Mouse (Mus musculus): Measurements from ENCODE around the gene Syce3. TPM values are rescaled to one million over a fixed set of nuclear protein-coding genes. Genes with fewer than 3 reads are reported as not detected.
A peak's percentile ranks its signal among the peaks of the same experiment; 100 is the strongest.
"Not testable (repeated sequence)": the region's sequence is repeated elsewhere in the genome, so short reads cannot be mapped to it uniquely, and the experiment has no call there.

The Syce3 gene
- polyA plus RNA-seq, 1 experiment from 2014 or later = not detected

DNA sequence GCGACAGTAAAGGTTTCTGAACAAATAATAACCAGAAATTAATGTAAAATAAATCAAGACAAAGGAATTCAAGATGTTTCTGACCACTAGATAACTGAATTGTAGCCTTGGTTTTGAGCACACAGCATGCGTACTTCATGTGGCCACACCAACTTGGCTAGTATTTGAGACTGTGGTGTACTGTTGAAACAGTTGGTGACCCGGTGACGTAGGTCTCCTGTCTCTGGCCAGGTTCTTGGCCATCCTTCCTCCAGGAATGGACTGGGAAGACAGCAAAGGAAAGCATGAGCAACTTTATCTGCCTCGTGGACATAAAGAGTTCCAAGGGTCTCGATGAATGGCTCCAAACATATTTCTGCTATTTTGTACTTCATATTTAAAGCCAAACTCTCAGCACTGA lies 21.5 kb upstream of the Syce3 start:
- Histone ChIP-seq H3K4me2 (no peak overlapping the region), H3K9me3 (replicated peaks) (no peaks in the 10 kb centered on the region), H3K27ac (replicated peaks) (no peak overlapping the region), H3K4me3 (replicated peaks) (no peak overlapping the region), H3K9ac (no peak overlapping the region), H3K36me3 (replicated peaks) (peaks cover 15% of the 10 kb centered on the region), H3K4me1 (replicated peaks) (peaks cover 32% of the 10 kb centered on the region), H3K27me3 (no peaks in the 10 kb centered on the region)
- ATAC-seq (ENCODE audit: insufficient read depth) = no peak
- 76% methylated on average over 6 of the region's 6 CpGs for WGBS (ENCODE audit: insufficient replicate concordance)

DNA sequence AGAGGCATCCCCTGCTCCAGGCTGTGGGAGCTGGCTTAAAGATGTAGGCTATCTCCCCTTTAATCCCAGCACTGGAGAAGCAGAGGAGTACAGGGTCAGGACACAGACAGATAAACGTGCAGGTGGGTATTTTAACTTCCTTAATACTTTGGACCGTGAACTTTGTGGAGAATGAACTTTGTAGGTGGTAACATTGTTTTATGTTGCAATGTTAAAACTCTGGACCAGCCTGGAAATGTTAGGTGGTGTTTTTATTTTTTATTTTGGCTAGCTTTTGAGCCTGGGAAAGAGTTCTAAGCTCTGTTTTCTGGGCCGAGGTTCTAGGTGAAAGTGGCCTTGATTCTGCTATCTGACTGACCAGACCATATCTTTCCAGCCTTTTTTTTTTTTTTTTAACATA lies 21.0 kb upstream of the Syce3 start:
- H3K27me3 ChIP-seq = no peaks in the 10 kb centered on the region
- peaks cover 20% of the 10 kb centered on the region for H3K36me3 ChIP-seq (replicated peaks)
- H3K4me2 ChIP-seq = 0 out of 2 replicates have a peak overlapping the region, but pooled peaks have one; percentile 90
- 67% methylated on average over 3 of the region's 3 CpGs for WGBS (ENCODE audit: insufficient replicate concordance)
- peak overlapping the region; percentile 85; the same call in 1 of the 2 replicates for H3K4me3 ChIP-seq (replicated peaks)
- H3K4me1 ChIP-seq (replicated peaks) = peaks cover 32% of the 10 kb centered on the region
- no peak overlapping the region for H3K27ac ChIP-seq (replicated peaks)
- ATAC-seq (ENCODE audit: insufficient read depth) = no peak
- H3K9me3 ChIP-seq (replicated peaks) = no peaks in the 10 kb centered on the region
- H3K9ac ChIP-seq = 0 out of 2 replicates have a peak overlapping the region, but pooled peaks have one; percentile 9

- H3K27ac ChIP-seq (replicated peaks); ATAC-seq (ENCODE audit: insufficient read depth); H3K27me3 ChIP-seq; H3K9me3 ChIP-seq (replicated peaks): not testable (repeated sequence)
- Histone ChIP-seq H3K36me3 (replicated peaks) (peaks cover 25% of the 10 kb centered on the region), H3K9ac (0 out of 2 replicates have a peak overlapping the region, but pooled peaks have one; percentile 9), H3K4me2 (peak overlapping the region; percentile 90), H3K4me3 (replicated peaks) (peak overlapping the region; percentile 85), H3K4me1 (replicated peaks) (peaks cover 33% of the 10 kb centered on the region)
- 52% methylated on average over 9 of the region's 9 CpGs for WGBS (ENCODE audit: insufficient replicate concordance)
Measured at GRCm38 (mm10) chr15:89430771-89431170, 20.5 kb upstream of the Syce3 start.

- H3K9ac ChIP-seq = peak overlapping the region; percentile 84
- WGBS (ENCODE audit: insufficient replicate concordance) = 33% methylated on average over 6 of the region's 6 CpGs
Measured at GRCm38 (mm10) chr15:89430341-89430740, 20.0 kb upstream of the Syce3 start.

GRCm38 (mm10) chr15:89429352-89430221 lies 19.3 kb upstream of the Syce3 start, which contains the start of the genes C730034F03Rik, Gm44502 and Chkb:
C730034F03Rik (plus strand) TSS chr15:89429589.
Gm44502 (minus strand) TSS chr15:89429696.
Chkb (minus strand) TSS chr15:89429908.
- Histone ChIP-seq H3K4me2 (peak within 1 kb of the TSS; percentile 90), H3K36me3 (replicated peaks) (peaks cover 27% of the 10 kb centered on the region), H3K27ac (replicated peaks) (peak within 1 kb of the TSS; percentile 100), H3K9ac (peak within 1 kb of the TSS; percentile 84), H3K9me3 (replicated peaks) (no peaks in the 10 kb centered on the region), H3K4me3 (replicated peaks) (peak within 1 kb of the TSS; percentile 85), H3K27me3 (no peaks in the 10 kb centered on the region), H3K4me1 (replicated peaks) (peaks cover 40% of the 10 kb centered on the region)
- peak; percentile 94 for ATAC-seq (ENCODE audit: insufficient read depth)
- WGBS (ENCODE audit: insufficient replicate concordance) = under 1% methylated on average over 70 of the region's 70 CpGs

More at GRCm38 (mm10) chr15:89430341-89430740, 20.0 kb upstream of the Syce3 start:
- ATAC-seq (ENCODE audit: insufficient read depth) = no peak
- H3K4me1 ChIP-seq (replicated peaks) = peaks cover 37% of the 10 kb centered on the region
- H3K4me2 ChIP-seq = peak overlapping the region; percentile 90
- peaks cover 27% of the 10 kb centered on the region for H3K36me3 ChIP-seq (replicated peaks)
- no peaks in the 10 kb centered on the region for H3K9me3 ChIP-seq (replicated peaks)
- H3K27me3 ChIP-seq = no peaks in the 10 kb centered on the region
- H3K4me3 ChIP-seq (replicated peaks) = peak overlapping the region; percentile 85
- H3K27ac ChIP-seq (replicated peaks) = peak overlapping the region; percentile 100

GRCm38 (mm10) chr15:89428821-89429351 lies 18.6 kb upstream of the Syce3 start:
- Histone ChIP-seq H3K4me1 (replicated peaks) (peaks cover 36% of the 10 kb centered on the region), H3K4me2 (peak overlapping the region; percentile 90), H3K36me3 (replicated peaks) (peaks cover 27% of the 10 kb centered on the region), H3K4me3 (replicated peaks) (peak overlapping the region; percentile 85), H3K9ac (peak overlapping the region; percentile 84), H3K9me3 (replicated peaks) (no peaks in the 10 kb centered on the region), H3K27me3 (no peaks in the 10 kb centered on the region), H3K27ac (replicated peaks) (peak overlapping the region; percentile 100)
- 8% methylated on average over 22 of the region's 22 CpGs for WGBS (ENCODE audit: insufficient replicate concordance)
- peak; percentile 1; the same call in 1 of the 2 replicates for ATAC-seq (ENCODE audit: insufficient read depth)

GRCm38 (mm10) chr15:89428136-89428790 lies 18.0 kb upstream of the Syce3 start:
- H3K27me3 ChIP-seq = no peaks in the 10 kb centered on the region
- no peaks in the 10 kb centered on the region for H3K9me3 ChIP-seq (replicated peaks)
- H3K27ac ChIP-seq (replicated peaks) = no peak overlapping the region; the same call in 1 of the 2 replicates
- ATAC-seq (ENCODE audit: insufficient read depth) = no peak
- peak overlapping the region; percentile 84 for H3K9ac ChIP-seq
- peak overlapping the region; percentile 90 for H3K4me2 ChIP-seq
- WGBS (ENCODE audit: insufficient replicate concordance) = 84% methylated on average over 19 of the region's 19 CpGs
- H3K4me3 ChIP-seq (replicated peaks) = peak overlapping the region; percentile 85
- H3K4me1 ChIP-seq (replicated peaks) = peaks cover 36% of the 10 kb centered on the region
- peaks cover 27% of the 10 kb centered on the region for H3K36me3 ChIP-seq (replicated peaks)

DNA sequence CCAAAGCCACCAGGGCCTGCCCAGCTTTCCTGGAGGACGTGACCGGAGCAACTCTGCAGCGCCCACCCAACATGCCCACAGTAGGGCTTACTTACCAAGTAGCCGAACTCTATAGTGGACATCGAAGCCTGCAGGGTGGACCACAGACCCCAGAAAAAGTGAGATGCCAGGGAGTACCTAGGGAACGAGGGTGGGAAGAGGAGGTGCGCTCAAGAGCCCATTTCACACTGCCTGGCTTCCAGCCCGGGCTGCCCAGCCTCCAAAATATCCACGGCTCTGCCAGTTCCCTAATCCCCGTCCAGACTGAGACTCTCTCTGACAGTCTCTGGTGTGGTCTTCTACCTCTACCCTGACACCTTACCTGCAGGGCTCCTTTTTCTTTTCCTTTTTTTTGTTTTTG lies 16.4 kb upstream of the Syce3 start:
- H3K27me3 ChIP-seq = no peaks in the 10 kb centered on the region
- no peak overlapping the region for H3K4me3 ChIP-seq (replicated peaks)
- no peak overlapping the region for H3K4me2 ChIP-seq
- ATAC-seq (ENCODE audit: insufficient read depth) = no peak
- peaks cover 27% of the 10 kb centered on the region for H3K36me3 ChIP-seq (replicated peaks)
- H3K9me3 ChIP-seq (replicated peaks) = no peaks in the 10 kb centered on the region
- peaks cover 36% of the 10 kb centered on the region for H3K4me1 ChIP-seq (replicated peaks)
- 84% methylated on average over 10 of the region's 10 CpGs for WGBS (ENCODE audit: insufficient replicate concordance)
- H3K27ac ChIP-seq (replicated peaks) = no peak overlapping the region
- H3K9ac ChIP-seq = no peak overlapping the region

DNA sequence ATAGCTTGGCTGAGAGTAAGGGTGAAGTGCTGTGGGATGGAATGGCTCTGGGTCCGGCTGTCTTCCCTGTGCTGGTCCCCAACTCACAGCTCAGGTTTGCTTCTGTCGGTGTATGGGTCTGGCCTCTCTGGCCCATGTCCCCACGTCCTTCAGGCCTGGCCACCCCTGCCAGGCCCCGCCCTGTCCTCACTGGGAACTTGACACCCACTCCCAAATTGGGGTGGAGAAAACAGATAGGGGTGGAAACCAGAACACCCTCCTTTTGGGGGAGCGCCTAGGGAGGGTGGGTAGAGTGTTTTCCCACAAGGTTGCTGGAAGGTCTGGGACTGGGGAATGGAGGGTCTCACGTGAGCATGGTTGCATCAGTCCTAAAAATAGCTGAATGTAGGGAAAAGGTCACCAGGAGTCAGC lies 15.4 kb upstream of the Syce3 start, which contains the start of gene Cpt1b:
Gene Cpt1b, minus strand, starts transcription at position 153 of the 411 bp plus-strand sequence.
- 57% methylated on average over 6 of the region's 6 CpGs for WGBS (ENCODE audit: insufficient replicate concordance)
- no peak within 1 kb of the TSS for H3K4me3 ChIP-seq (replicated peaks)
- H3K27ac ChIP-seq (replicated peaks) = 0 out of 2 replicates have a peak within 1 kb of the TSS, but pooled peaks have one; percentile 41
- H3K36me3 ChIP-seq (replicated peaks) = peaks cover 27% of the 10 kb centered on the region
- no peaks in the 10 kb centered on the region for H3K9me3 ChIP-seq (replicated peaks)
- H3K4me1 ChIP-seq (replicated peaks) = peaks cover 27% of the 10 kb centered on the region
- no peak within 1 kb of the TSS for H3K9ac ChIP-seq
- no peak for ATAC-seq (ENCODE audit: insufficient read depth)
- peak within 1 kb of the TSS; percentile 47 for H3K4me2 ChIP-seq
- H3K27me3 ChIP-seq = no peaks in the 10 kb centered on the region

- Histone ChIP-seq H3K9me3 (replicated peaks) (no peaks in the 10 kb centered on the region), H3K36me3 (replicated peaks) (peaks cover 30% of the 10 kb centered on the region), H3K9ac (no peak overlapping the region), H3K4me3 (replicated peaks) (no peak overlapping the region), H3K4me1 (replicated peaks) (peaks cover 20% of the 10 kb centered on the region), H3K4me2 (no peak overlapping the region), H3K27ac (replicated peaks) (no peak overlapping the region), H3K27me3 (no peaks in the 10 kb centered on the region)
- 71% methylated on average over 8 of the region's 8 CpGs for WGBS (ENCODE audit: insufficient replicate concordance)
- no peak for ATAC-seq (ENCODE audit: insufficient read depth)
Measured at GRCm38 (mm10) chr15:89424621-89425020, 14.3 kb upstream of the Syce3 start.
